Mouse (Mus musculus) gastrocnemius, adult 2 months (tissue): Measurements from ENCODE around the gene Syt9. TPM values are rescaled to one million over a fixed set of nuclear protein-coding genes. Genes with fewer than 3 reads are reported as not detected.

Experiments
- DNase-seq: peaks from one replicate; pipeline ENCODE4 v3.0.0; 2022
- H3K27ac ChIP-seq: fragments of 200-600 bp; 2 replicates; pipeline ENCODE4 v1.8.1; 2022; ENCODE audit warnings: mild to moderate bottlenecking
- H3K4me3 ChIP-seq: fragments of 200-600 bp; 2 replicates; pipeline ENCODE4 v1.8.1; 2022; ENCODE audit warnings: mild to moderate bottlenecking, moderate library complexity
- CTCF ChIP-seq: fragments of 200-600 bp; IDR thresholded peaks from 2 replicates; pipeline ENCODE4 v1.8.1; 2022; ENCODE audit warnings: antibody characterized with exemption, mild to moderate bottlenecking, moderate library complexity
- intact Hi-C: fragments of 180-260 bp; cut with DNase I; formaldehyde crosslinking; loops from one replicate; pipeline ENCODE4 v1.15.1; 2025
- total RNA-seq, 2 experiments: library from RNA; stranded (reverse); gene quantifications; 2 replicates each; pipeline ENCODE4 v1.2.3; 2021

The Syt9 gene
- total RNA-seq, 2 experiments from 2014 or later: 0.33 to 0.38 TPM

DNA sequence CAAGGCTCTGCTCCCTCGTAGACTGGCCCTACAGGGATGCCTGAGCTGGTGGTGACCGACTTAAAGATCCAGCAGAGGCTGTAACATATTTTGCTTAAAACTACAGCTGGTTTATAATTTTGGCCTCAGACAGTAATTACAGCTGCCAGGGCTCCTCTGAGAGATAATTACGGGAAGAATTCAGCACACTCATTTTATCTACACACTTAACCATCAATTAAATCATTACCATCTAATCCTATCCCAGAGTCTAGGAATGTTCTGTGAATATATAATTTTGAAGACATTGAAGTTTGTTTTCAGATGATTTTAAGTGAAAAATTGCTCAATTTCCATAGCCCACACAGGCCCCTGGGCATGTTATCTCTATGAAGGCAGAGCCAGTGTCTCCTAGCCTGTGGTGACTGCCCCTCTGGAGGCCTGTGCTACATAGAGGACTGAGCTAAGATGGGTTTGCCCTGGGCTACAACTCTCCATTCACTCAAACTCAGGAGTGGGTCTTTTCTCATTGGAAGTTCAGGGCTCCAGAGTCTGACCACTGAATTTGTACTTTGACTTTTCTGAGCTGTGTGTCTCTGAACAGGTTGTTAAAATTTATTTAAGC is 157.7 kb downstream of the Syt9 start:
- Histone ChIP-seq H3K27ac (no peak overlapping the region), H3K4me3 (no peak overlapping the region)
- no peak for TF ChIP-seq CTCF
- intact Hi-C loops: no loop called here
- no peak for DNase-seq

GRCm38 (mm10) chr7:107529364-107529763 is 158.8 kb downstream of the Syt9 start:
- TF ChIP-seq CTCF: no peak
- DNase-seq: no peak

GRCm38 (mm10) chr7:107535311-107535710 is 164.8 kb downstream of the Syt9 start:
- intact Hi-C loops: no loop called here
- Histone ChIP-seq H3K4me3 (no peak overlapping the region), H3K27ac (no peak overlapping the region)
- TF ChIP-seq CTCF: no peak
- DNase-seq: no peak

More at GRCm38 (mm10) chr7:107529364-107529763, 158.8 kb downstream of the Syt9 start:
- H3K4me3 ChIP-seq: no peak overlapping the region
- H3K27ac ChIP-seq: no peak overlapping the region
- intact Hi-C loops: no loop called here

DNA sequence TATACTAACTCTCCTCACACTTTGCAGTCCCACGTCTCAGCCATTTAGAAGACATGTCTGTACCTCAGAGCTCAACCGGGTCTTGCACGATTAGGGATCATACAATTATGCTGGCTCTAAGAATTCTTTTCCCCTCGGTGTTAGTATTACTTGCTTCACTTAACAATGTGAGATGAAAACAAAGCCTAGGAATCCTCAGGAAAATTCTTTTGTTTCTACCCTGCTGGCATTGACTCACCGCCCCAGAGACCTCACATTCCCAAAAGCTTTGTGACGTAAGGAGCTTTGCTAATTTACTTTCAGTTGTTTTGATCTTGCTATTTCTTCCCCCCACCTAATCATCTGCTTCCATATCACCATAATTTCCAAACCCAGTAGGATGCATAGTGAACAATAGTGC is 166.0 kb downstream of the Syt9 start:
- TF ChIP-seq CTCF: no peak
- Histone ChIP-seq H3K4me3 (no peak overlapping the region), H3K27ac (no peak overlapping the region)
- no peak for DNase-seq
- intact Hi-C loops: no loop called here

DNA sequence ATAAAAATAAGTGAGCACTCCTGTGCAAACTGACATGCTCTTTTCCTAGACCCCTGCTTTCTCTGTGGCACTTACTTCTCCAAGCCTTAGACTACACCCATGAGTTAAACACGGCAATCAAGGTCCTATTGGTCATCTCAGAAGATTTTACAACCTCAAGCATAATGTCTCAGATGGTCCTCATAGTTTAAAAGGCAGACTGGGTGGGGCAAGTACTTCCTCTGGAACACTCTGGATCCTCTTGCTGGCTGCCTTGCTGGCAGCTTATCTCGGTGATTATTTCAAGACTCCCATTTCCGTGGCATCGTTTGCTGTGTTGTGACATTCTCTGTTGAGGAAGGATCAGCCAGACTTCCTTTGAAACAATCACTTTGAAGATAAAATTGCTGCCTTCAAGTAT is 169.5 kb downstream of the Syt9 start:
- intact Hi-C loops: no loop called here

GRCm38 (mm10) chr7:107545011-107545410 is 174.5 kb downstream of the Syt9 start:
- intact Hi-C loops: no loop called here
- peak; percentile 40 for DNase-seq
- Histone ChIP-seq H3K4me3 (no peak overlapping the region), H3K27ac (no peak overlapping the region)
- no peak for TF ChIP-seq CTCF

More for the DNA sequence above, 169.5 kb downstream of the Syt9 start:
- DNase-seq: no peak
- no peak for TF ChIP-seq CTCF
- no peak overlapping the region for H3K4me3 ChIP-seq
- no peak overlapping the region for H3K27ac ChIP-seq

- TF ChIP-seq CTCF: no peak
- intact Hi-C loops: no loop called here
Measured at GRCm38 (mm10) chr7:107547872-107548271, 177.3 kb downstream of the Syt9 start.

DNA sequence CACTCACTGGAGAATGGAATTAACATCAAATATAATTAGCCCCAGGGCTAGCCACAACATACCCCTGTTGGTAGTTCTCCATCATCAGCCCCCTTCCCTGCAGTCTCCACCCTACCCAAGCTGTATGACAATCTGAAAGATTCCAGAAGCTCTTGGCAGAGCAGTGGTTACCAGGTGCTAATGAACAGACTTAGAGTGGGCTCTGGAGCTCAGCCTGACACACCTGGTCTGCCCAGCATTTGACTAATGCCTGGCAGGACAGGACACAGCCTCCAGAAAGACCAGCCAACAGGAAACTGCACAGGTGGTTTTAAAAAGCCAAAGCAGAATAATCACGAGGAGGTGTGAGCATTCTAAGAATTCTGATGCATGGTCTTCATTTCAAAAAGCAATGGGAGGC is 182.9 kb downstream of the Syt9 start:
- DNase-seq: no peak
- TF ChIP-seq CTCF: no peak
- intact Hi-C loops: no loop called here
- Histone ChIP-seq H3K4me3 (no peak overlapping the region), H3K27ac (no peak overlapping the region)

More at GRCm38 (mm10) chr7:107547872-107548271, 177.3 kb downstream of the Syt9 start:
- H3K27ac ChIP-seq: no peak overlapping the region
- no peak overlapping the region for H3K4me3 ChIP-seq
- DNase-seq: no peak

- peak; percentile 45 for TF ChIP-seq CTCF
- no peak overlapping the region for H3K27ac ChIP-seq
- no peak overlapping the region for H3K4me3 ChIP-seq
- no peak for DNase-seq
- intact Hi-C loops: no loop called here
Measured at GRCm38 (mm10) chr7:107555906-107556305, 185.4 kb downstream of the Syt9 start.

DNA sequence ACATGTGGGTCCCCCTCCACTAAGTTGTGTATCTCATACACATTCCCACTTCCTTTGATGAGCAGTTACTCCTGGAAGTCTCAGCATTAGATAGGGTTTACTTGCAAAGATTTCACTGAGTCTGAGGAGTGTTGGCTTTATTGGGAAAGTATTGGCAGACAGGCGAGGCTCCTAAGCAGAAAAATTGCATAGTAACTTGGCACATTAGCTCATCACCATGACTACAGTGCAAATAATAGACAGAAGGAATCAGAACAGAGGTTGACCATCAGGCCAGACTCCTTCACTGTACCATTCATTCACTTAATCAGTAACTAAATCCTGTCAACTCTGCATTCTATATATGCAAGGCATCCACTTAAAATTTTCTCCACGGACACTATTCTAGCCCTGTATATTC is 190.1 kb downstream of the Syt9 start:
- no peak for TF ChIP-seq CTCF
- no peak overlapping the region for H3K4me3 ChIP-seq
- no peak overlapping the region for H3K27ac ChIP-seq
- intact Hi-C loops: no loop called here
- no peak for DNase-seq

- intact Hi-C loops: no loop called here
- Histone ChIP-seq H3K27ac (no peak overlapping the region), H3K4me3 (no peak overlapping the region)
- TF ChIP-seq CTCF: no peak
- no peak for DNase-seq
Measured at GRCm38 (mm10) chr7:107561584-107561983, 191.1 kb downstream of the Syt9 start.

DNA sequence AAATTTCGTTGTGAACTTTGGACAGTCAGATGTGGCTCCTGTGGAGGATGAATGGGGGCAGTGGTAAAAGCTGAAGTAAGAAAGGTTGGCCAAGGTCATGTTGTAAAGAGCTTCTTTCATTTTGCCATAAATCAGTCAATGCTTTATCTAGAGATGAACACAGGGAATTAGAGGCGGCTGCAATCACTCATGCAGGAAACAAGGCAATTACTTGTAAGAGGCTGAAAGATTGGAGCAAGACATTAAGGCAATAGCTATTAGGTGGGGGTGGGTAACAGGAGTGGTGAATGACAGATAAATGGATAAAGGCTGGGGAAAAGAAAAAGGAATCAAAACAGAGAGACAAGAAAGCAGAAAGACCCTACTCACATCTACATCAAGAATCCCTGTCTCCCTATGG is 193.2 kb downstream of the Syt9 start:
- intact Hi-C loops: no loop called here
- no peak for TF ChIP-seq CTCF
- no peak for DNase-seq
- Histone ChIP-seq H3K27ac (no peak overlapping the region), H3K4me3 (no peak overlapping the region)

GRCm38 (mm10) chr7:107567261-107567671 is 196.7 kb downstream of the Syt9 start, which contains the start of gene Olfml1:
Olfml1 (plus strand) TSS chr7:107567446.
- TF ChIP-seq CTCF: no peak
- peak; percentile 65 for DNase-seq
- intact Hi-C loops: no loop called here
- H3K4me3 ChIP-seq: peak within 1 kb of the TSS; percentile 66
- H3K27ac ChIP-seq: peak within 1 kb of the TSS; percentile 67

DNA sequence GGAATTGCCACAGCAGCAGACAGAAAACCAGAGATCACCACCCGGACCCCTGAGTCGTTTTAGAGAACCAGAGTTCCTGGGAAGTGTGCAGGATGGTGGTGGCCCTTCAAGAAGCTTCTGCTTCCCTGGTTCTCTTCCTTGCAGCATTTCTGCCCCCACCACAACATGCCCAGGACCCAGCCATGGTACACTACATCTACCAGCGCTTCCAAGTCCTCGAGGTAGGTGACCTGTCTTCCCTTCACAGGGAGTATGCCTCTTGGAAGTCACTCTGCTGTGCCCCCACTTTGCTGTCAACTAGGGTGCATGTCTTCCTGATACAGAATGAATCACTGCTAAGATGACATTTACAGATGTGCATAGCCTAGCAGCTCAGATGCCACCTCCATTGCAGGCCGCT is 197.1 kb downstream of the Syt9 start:
- DNase-seq: no peak
- TF ChIP-seq CTCF: no peak
- peak overlapping the region; percentile 66 for H3K4me3 ChIP-seq
- H3K27ac ChIP-seq: peak overlapping the region; percentile 67
- intact Hi-C loops: no loop called here
